Mouse (Mus musculus) T-helper 17 cell (primary cell): ENCODE results near the gene Ltbr.

Source experiments
- in situ Hi-C, 2 experiments: fragments of 300-600 bp; cut with MboI, MseI; formaldehyde crosslinking; loops; 1 replicate in 1 of 2; 2 replicates in 1 of 2; pipeline ENCODE4 v1.15.1; 2025; ENCODE audit warnings: high pct_unique_total_duplicates in 2 of 2

Gene Ltbr

GRCm38 (mm10) chr6:125344866-125345265, 31.2 kb upstream of the Ltbr start:
- in situ Hi-C loops, result no loop called here

GRCm38 (mm10) chr6:125344084-125344483, 30.4 kb upstream of the Ltbr start:
- in situ Hi-C loops, result no loop called here

GRCm38 (mm10) chr6:125342198-125342597, 28.5 kb upstream of the Ltbr start:
- in situ Hi-C loops, result no loop called here

- in situ Hi-C loops, result no loop called here
Measured at GRCm38 (mm10) chr6:125340244-125340643, 26.6 kb upstream of the Ltbr start.

- in situ Hi-C loops, result no loop called here
Measured at GRCm38 (mm10) chr6:125338791-125339660, 25.3 kb upstream of the Ltbr start.

- in situ Hi-C loops, result no loop called here
Measured at GRCm38 (mm10) chr6:125334356-125334755, 20.7 kb upstream of the Ltbr start.

- in situ Hi-C loops, result no loop called here
Measured at GRCm38 (mm10) chr6:125333112-125333899, 19.6 kb upstream of the Ltbr start.

GRCm38 (mm10) chr6:125330626-125331326, 17.1 kb upstream of the Ltbr start:
- in situ Hi-C loops, result no loop called here

GRCm38 (mm10) chr6:125328243-125328642, 14.6 kb upstream of the Ltbr start:
- in situ Hi-C loops, result loop anchor here (5.0 to 10.0 kb wide), 2 partner anchors 41 to 927 kb away; partner anchors contain the start of gene Tuba3a (in 1 of the 2)

- in situ Hi-C loops, result loop anchor here (5.0 to 10.0 kb wide), 2 partner anchors 38 to 929 kb away; partner anchors contain the start of gene Tuba3a (in 1 of the 2)
Measured at GRCm38 (mm10) chr6:125325337-125325736, 11.7 kb upstream of the Ltbr start.

- in situ Hi-C loops, result loop anchor here in 1 of 2 experiments (10.0 kb wide), 1 partner anchor 931 kb away; no protein-coding TSS in a partner anchor
Measured at GRCm38 (mm10) chr6:125323547-125323946, 9.9 kb upstream of the Ltbr start.

- in situ Hi-C loops, result loop anchor here in 1 of 2 experiments (10.0 kb wide), 1 partner anchor 932 kb away; no protein-coding TSS in a partner anchor
Measured at GRCm38 (mm10) chr6:125322794-125323193, 9.1 kb upstream of the Ltbr start.

- in situ Hi-C loops, result loop anchor here in 1 of 2 experiments (10.0 kb wide), 1 partner anchor 934 kb away; no protein-coding TSS in a partner anchor
Measured at GRCm38 (mm10) chr6:125321114-125321855, 7.6 kb upstream of the Ltbr start.

- in situ Hi-C loops, result loop anchor here in 1 of 2 experiments (10.0 kb wide), 1 partner anchor 934 kb away; no protein-coding TSS in a partner anchor
Measured at GRCm38 (mm10) chr6:125320323-125320722, 6.6 kb upstream of the Ltbr start, which contains the start of gene Scnn1a. Gene Scnn1a (plus strand): TSS chr6:125320659.

- in situ Hi-C loops, result loop anchor here (5.0 to 10.0 kb wide), 2 partner anchors 47 to 935 kb away; no protein-coding TSS in a partner anchor
Measured at GRCm38 (mm10) chr6:125319919-125320296, 6.2 kb upstream of the Ltbr start.

- in situ Hi-C loops, result loop anchor here in 1 of 2 experiments (5.0 kb wide), 1 partner anchor 48 kb away; no protein-coding TSS in a partner anchor
Measured at GRCm38 (mm10) chr6:125318981-125319918, 5.6 kb upstream of the Ltbr start.

- in situ Hi-C loops, result loop anchor here in 1 of 2 experiments (5.0 kb wide), 1 partner anchor 50 kb away; no protein-coding TSS in a partner anchor
Measured at GRCm38 (mm10) chr6:125317077-125317476, 3.4 kb upstream of the Ltbr start.

GRCm38 (mm10) chr6:125314746-125315145, 1.1 kb upstream of the Ltbr start:
- in situ Hi-C loops, result loop anchor here in 1 of 2 experiments (5.0 kb wide), 1 partner anchor 53 kb away; no protein-coding TSS in a partner anchor

GRCm38 (mm10) chr6:125314231-125314563, 512 bp upstream of the Ltbr start:
- in situ Hi-C loops, result no loop called here
